Mouse (Mus musculus) ES-Bruce4 (cell line): Measurements from ENCODE around the gene Dok5.

Experiments used
- CTCF ChIP-seq: IDR thresholded peaks from one replicate; pipeline ENCODE4 v1.8.1; 2011; ENCODE audit warnings: low read depth, low read length
- EP300 ChIP-seq: IDR thresholded peaks from 2 replicates; pipeline ENCODE4 v1.6.1; 2011; ENCODE audit warnings: low read depth, low read length; ENCODE audit not compliant: insufficient read depth
- POLR2A ChIP-seq: IDR thresholded peaks from one replicate; pipeline ENCODE4 v1.8.1; 2011; ENCODE audit warnings: low read length; ENCODE audit not compliant: insufficient read depth

GRCm38 (mm10) chr2:170895096-170895495 lies 163.5 kb downstream of the Dok5 start:
- no peak for TF ChIP-seq CTCF
- no peak for TF ChIP-seq POLR2A
- no peak for TF ChIP-seq EP300
